Mouse (Mus musculus): ENCODE measurements around the gene St6galnac5. TPM values are rescaled to one million over a fixed set of nuclear protein-coding genes. Genes with fewer than 3 reads are reported as not detected.

The St6galnac5 gene
- total RNA-seq, 2 experiments from 2014 or later: 29.9 to 41.2 TPM

GRCm38 (mm10) chr3:152880121-152880835, 101.8 kb downstream of the St6galnac5 start:
- intact Hi-C loops (cut with DNase I): no loop called here
- DNase-seq (ENCODE audit: low spot score in 2 of 2): peak in 1 of 2 experiments; percentile 71

GRCm38 (mm10) chr3:152875723-152876290, 106.2 kb downstream of the St6galnac5 start:
- intact Hi-C loops (cut with DNase I): no loop called here
- no peak for DNase-seq (ENCODE audit: low spot score in 2 of 2)

GRCm38 (mm10) chr3:152874431-152875355, 107.4 kb downstream of the St6galnac5 start:
- peak; percentile 43 to 65 for DNase-seq (ENCODE audit: low spot score in 2 of 2)

GRCm38 (mm10) chr3:152872596-152872995, 109.5 kb downstream of the St6galnac5 start:
- intact Hi-C loops (cut with DNase I): no loop called here
- no peak for DNase-seq (ENCODE audit: low spot score in 2 of 2)

More at GRCm38 (mm10) chr3:152874431-152875355, 107.4 kb downstream of the St6galnac5 start:
- intact Hi-C loops (cut with DNase I): no loop called here

GRCm38 (mm10) chr3:152872054-152872453, 110.0 kb downstream of the St6galnac5 start:
- intact Hi-C loops (cut with DNase I): no loop called here
- no peak for DNase-seq (ENCODE audit: low spot score in 2 of 2)

GRCm38 (mm10) chr3:152867654-152868525, 114.2 kb downstream of the St6galnac5 start:
- intact Hi-C loops (cut with DNase I): no loop called here
- DNase-seq (ENCODE audit: low spot score in 2 of 2): peak; percentile 36 to 84

GRCm38 (mm10) chr3:152866035-152866965, 115.7 kb downstream of the St6galnac5 start:
- peak in 1 of 2 experiments; percentile 59 for DNase-seq (ENCODE audit: low spot score in 2 of 2)
- intact Hi-C loops (cut with DNase I): no loop called here

- no peak for DNase-seq (ENCODE audit: low spot score in 2 of 2)
- intact Hi-C loops (cut with DNase I): no loop called here
Observed at GRCm38 (mm10) chr3:152861978-152862377, 120.1 kb downstream of the St6galnac5 start.

GRCm38 (mm10) chr3:152861450-152861849, 120.6 kb downstream of the St6galnac5 start:
- intact Hi-C loops (cut with DNase I): no loop called here
- DNase-seq (ENCODE audit: low spot score in 2 of 2): no peak

GRCm38 (mm10) chr3:152856095-152856494, 126.0 kb downstream of the St6galnac5 start:
- intact Hi-C loops (cut with DNase I): no loop called here
- no peak for DNase-seq (ENCODE audit: low spot score in 2 of 2)

- no peak for DNase-seq (ENCODE audit: low spot score in 2 of 2)
- intact Hi-C loops (cut with DNase I): no loop called here
Observed at GRCm38 (mm10) chr3:152855006-152855614, 126.9 kb downstream of the St6galnac5 start.

- no peak for DNase-seq (ENCODE audit: low spot score in 2 of 2)
Observed at GRCm38 (mm10) chr3:152843925-152844324, 138.1 kb downstream of the St6galnac5 start.

GRCm38 (mm10) chr3:152842648-152843047, 139.4 kb downstream of the St6galnac5 start:
- intact Hi-C loops (cut with DNase I): no loop called here
- no peak for DNase-seq (ENCODE audit: low spot score in 2 of 2)

More at GRCm38 (mm10) chr3:152843925-152844324, 138.1 kb downstream of the St6galnac5 start:
- intact Hi-C loops (cut with DNase I): no loop called here

GRCm38 (mm10) chr3:152841264-152841663, 140.8 kb downstream of the St6galnac5 start:
- intact Hi-C loops (cut with DNase I): no loop called here
- peak in 1 of 2 experiments; percentile 57 for DNase-seq (ENCODE audit: low spot score in 2 of 2)

GRCm38 (mm10) chr3:152837938-152838337, 144.1 kb downstream of the St6galnac5 start:
- intact Hi-C loops (cut with DNase I): no loop called here
- DNase-seq (ENCODE audit: low spot score in 2 of 2): peak; percentile 41 to 73

GRCm38 (mm10) chr3:152837407-152837806, 144.6 kb downstream of the St6galnac5 start:
- intact Hi-C loops (cut with DNase I): no loop called here
- peak in 1 of 2 experiments; percentile 44 for DNase-seq (ENCODE audit: low spot score in 2 of 2)

GRCm38 (mm10) chr3:152832436-152832835, 149.6 kb downstream of the St6galnac5 start:
- DNase-seq (ENCODE audit: low spot score in 2 of 2): no peak
- intact Hi-C loops (cut with DNase I): no loop called here

GRCm38 (mm10) chr3:152831974-152832373, 150.1 kb downstream of the St6galnac5 start:
- no peak for DNase-seq (ENCODE audit: low spot score in 2 of 2)
- intact Hi-C loops (cut with DNase I): no loop called here
